Mouse (Mus musculus) fat pad, adult 2 months (tissue): ENCODE measurements around the gene Zdhhc9.

Source experiments
- DNase-seq: peaks from one replicate; pipeline ENCODE4 v3.0.0-alpha.2; 2011; ENCODE audit warnings: low read depth, low spot score; ENCODE audit errors: extremely low read depth

The Zdhhc9 gene

GRCm38 (mm10) chrX:48181844-48182243, 26.8 kb downstream of the Zdhhc9 start:
- no peak for DNase-seq

GRCm38 (mm10) chrX:48170368-48170767, 38.3 kb downstream of the Zdhhc9 start:
- DNase-seq, result no peak

- no peak for DNase-seq
Measured at GRCm38 (mm10) chrX:48169892-48170291, 38.8 kb downstream of the Zdhhc9 start.

GRCm38 (mm10) chrX:48158229-48158919, 50.3 kb downstream of the Zdhhc9 start:
- no peak for DNase-seq

GRCm38 (mm10) chrX:48157396-48157795, 51.3 kb downstream of the Zdhhc9 start:
- DNase-seq, result no peak

GRCm38 (mm10) chrX:48155489-48155888, 53.2 kb downstream of the Zdhhc9 start:
- DNase-seq, result no peak

GRCm38 (mm10) chrX:48153949-48154348, 54.7 kb downstream of the Zdhhc9 start:
- no peak for DNase-seq

- DNase-seq, result no peak
Measured at GRCm38 (mm10) chrX:48153414-48153813, 55.3 kb downstream of the Zdhhc9 start.

- no peak for DNase-seq
Measured at GRCm38 (mm10) chrX:48152106-48152505, 56.6 kb downstream of the Zdhhc9 start.

GRCm38 (mm10) chrX:48147741-48148186, 60.9 kb downstream of the Zdhhc9 start:
- no peak for DNase-seq

GRCm38 (mm10) chrX:48147226-48147625, 61.5 kb downstream of the Zdhhc9 start:
- DNase-seq, result no peak

GRCm38 (mm10) chrX:48146262-48146661, 62.4 kb downstream of the Zdhhc9 start, which contains the start of gene Sash3:
Gene Sash3, plus strand, starts transcription at chrX:48146436.
- no peak for DNase-seq

GRCm38 (mm10) chrX:48143415-48144335, 65.0 kb downstream of the Zdhhc9 start:
- DNase-seq, result no peak

- DNase-seq, result no peak
Measured at GRCm38 (mm10) chrX:48141481-48141880, 67.2 kb downstream of the Zdhhc9 start.

GRCm38 (mm10) chrX:48140286-48140877, 68.3 kb downstream of the Zdhhc9 start:
- DNase-seq, result no peak

GRCm38 (mm10) chrX:48139368-48140285, 69.1 kb downstream of the Zdhhc9 start:
- no peak for DNase-seq

- DNase-seq, result no peak
Measured at GRCm38 (mm10) chrX:48138539-48139275, 70.0 kb downstream of the Zdhhc9 start.

GRCm38 (mm10) chrX:48138011-48138410, 70.7 kb downstream of the Zdhhc9 start:
- DNase-seq, result no peak

- DNase-seq, result no peak
Measured at GRCm38 (mm10) chrX:48136935-48137334, 71.7 kb downstream of the Zdhhc9 start.

GRCm38 (mm10) chrX:48129167-48129566, 79.5 kb downstream of the Zdhhc9 start:
- DNase-seq, result no peak
